Mouse (Mus musculus) large intestine, adult 2 months (tissue): Measurements from ENCODE around the gene Itgb6. TPM values are rescaled to one million over a fixed set of nuclear protein-coding genes. Genes with fewer than 3 reads are reported as not detected.

Source experiments
- DNase-seq: peaks from one replicate; pipeline ENCODE4 v3.0.0-alpha.2; 2012; ENCODE audit warnings: low read depth, low spot score
- WGBS: fragments of 180-500 bp; shearing (Covaris S2); methylation state at CpG from one replicate; pipeline ENCODE4 v1.1.7; 2018; 5-methylcytosine and 5-hydroxymethylcytosine counted together
- polyA plus RNA-seq: library from polyadenylated mRNA; depleted of rRNA; stranded (reverse); fragments of >200 nt; gene quantifications from 2 replicates; pipeline ENCODE4 v1.2.3, GENCODE M21; 2012

Itgb6 gene
- polyA plus RNA-seq, 1 experiment: 12.4 TPM

GRCm38 (mm10) chr2:60714475-60714874, 8.0 kb downstream of the Itgb6 start:
- no peak for DNase-seq
- 69% methylated on average over 7 of the region's 7 CpGs for WGBS

DNA sequence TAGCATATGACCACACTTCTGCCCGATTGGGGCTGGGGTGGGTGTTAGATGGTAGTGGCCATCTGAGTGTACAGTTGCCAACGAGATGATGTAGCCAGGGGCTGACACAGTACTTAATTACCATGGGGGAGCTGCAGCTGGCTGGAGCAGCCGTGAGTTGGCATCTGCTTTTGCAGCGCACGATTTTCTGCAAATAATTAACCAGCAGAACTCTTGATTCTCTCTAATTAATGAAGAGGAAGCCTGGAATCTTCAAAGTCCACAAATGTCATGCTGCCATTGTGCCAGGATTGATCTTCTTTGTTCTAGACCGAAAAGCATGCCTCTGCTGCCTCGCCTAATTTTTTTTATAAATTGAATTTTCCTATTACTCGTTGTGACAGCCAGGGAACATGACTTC, 8.6 kb downstream of the Itgb6 start:
- WGBS: 40% methylated on average over 8 of the region's 8 CpGs
- no peak for DNase-seq

DNA sequence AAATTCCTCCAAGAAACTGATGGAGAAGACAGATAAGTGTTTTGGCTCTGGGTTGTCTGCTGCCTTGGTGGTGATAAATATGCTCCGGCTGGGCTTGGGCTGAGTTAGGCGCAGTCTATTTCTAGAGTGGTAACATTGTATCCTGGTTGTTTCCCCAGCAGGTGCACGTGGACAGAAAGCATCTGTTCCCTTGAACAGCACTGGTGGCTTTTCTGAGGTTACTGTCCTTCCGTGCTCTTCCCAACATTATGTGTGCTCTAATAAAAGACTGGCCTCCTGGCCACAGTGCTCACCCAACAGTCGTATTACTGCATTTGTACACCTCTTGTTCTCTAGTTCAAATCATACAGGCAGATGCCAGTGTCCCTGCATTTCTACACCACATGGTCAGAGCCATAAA, 9.6 kb downstream of the Itgb6 start:
- WGBS: 85% methylated on average over 5 of the region's 5 CpGs
- DNase-seq: no peak

DNA sequence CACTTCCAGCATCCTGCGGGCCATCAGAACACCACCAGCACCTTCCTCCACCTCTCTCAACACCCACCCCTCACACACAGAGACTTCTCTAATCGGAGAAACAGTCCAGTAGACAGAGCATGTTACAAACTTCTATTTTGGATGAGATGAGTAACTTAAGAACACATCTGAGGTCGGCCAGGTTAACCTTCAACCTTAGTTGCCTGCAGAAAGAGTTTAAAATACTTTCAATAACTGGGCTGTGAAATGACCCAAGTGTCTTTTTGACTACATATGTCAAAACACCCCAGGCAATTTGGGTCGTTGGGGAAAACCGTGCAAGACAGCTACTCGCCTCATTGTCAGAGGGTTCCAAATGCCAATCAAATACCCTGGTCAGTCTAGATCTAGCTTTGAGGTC, 10.0 kb downstream of the Itgb6 start:
- DNase-seq: no peak
- WGBS: 78% methylated on average over 6 of the region's 6 CpGs

DNA sequence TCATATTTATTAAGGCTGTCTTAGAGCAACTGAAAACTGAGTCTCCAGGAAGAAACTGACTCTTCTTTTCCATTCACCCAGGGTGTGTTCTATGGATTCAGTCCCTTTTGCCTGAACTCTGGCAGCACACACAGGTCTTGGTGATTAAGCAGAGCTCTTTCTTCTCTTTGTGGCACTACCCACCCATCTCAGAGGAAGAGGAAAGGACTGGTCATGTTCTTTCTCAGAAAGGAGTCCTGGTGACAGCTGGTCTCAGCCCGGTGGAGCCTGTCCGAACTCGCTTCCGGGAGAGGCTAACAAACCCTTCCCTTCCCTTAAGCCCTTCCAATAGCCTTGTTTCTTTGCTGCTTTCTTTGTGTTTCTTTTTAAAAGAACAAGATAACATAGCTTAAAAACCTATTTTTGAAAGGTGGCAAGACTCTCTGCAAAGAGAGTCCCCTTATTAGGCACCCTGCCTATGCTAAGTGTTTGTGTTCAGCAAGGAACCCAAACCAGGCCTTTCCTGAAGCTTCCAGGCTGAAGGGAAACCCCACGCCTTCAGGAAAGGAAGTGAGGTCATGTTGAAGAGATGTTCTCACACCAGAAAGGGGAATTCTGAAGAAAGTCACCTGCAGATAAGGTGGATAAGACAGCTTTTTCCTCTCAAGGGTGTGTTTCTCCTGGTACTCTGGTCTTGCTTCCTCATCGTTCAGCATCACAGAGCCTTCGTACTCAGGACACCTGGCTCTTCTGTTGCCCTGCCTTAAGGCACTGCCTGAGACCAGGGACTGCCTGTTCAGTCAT, 11.2 kb downstream of the Itgb6 start:
- 81% methylated on average over 7 of the region's 7 CpGs for WGBS
- DNase-seq: no peak

DNA sequence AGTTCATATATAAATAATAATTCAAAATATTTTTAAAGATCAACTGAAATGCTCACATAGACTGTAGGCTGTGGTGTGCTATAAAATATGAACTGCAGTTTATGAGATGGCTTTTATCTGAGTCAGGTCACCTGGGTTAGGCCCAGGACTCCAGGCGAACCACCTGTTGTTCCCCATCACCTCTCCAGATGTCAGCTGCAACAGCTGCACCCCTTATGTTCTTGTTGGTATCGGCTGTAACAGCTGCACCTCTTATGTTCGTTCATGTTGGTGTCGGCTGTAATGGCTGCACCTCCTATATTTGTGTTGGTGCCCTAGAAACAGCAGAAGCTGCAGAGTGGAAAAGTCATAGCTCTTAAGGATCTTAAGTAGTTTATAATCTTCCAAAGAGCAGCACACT, 12.1 kb downstream of the Itgb6 start:
- 68% methylated on average over 4 of the region's 4 CpGs for WGBS
- no peak for DNase-seq

DNA sequence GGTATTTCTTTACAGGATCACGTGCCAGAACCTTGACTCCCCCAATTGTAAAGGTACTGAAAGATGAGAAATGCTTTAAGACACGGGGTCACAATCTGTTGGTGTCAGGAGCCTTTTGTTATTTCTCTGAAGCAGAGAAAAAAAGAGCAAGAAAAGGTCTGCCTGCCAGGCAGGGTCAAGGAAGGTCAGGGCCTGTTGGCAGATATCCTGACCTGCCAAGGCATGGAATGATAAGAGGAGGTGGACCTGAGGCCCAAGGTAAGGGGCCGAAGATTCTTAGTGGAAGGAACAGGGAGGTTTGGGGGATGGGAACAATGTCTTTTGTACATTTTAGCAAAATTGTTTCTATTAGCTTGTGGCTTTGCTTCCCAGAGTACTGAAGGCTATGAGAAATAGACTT, 13.8 kb downstream of the Itgb6 start:
- WGBS: 59% methylated on average over 3 of the region's 3 CpGs
- no peak for DNase-seq

DNA sequence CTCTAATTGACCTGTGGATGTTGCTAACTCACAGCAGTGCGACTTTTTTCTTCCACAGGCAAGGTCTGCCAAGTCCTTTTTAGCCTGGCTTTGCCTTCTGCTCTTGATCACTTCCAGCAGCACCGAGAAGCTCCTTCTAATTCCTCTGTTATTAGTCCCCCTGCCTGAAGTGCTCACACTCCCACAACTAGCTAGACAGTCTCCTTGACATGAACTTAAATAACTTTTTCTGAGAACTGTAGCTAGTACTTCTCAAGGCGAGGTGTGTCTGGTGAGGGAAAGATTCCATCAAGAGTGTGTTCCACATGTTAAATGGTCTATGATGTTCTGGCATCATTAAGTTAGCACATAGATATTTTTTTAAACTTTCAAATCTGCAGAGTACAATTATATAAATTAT, 15.6 kb downstream of the Itgb6 start:
- no peak for DNase-seq
- 81% methylated on average over 3 of the region's 3 CpGs for WGBS

DNA sequence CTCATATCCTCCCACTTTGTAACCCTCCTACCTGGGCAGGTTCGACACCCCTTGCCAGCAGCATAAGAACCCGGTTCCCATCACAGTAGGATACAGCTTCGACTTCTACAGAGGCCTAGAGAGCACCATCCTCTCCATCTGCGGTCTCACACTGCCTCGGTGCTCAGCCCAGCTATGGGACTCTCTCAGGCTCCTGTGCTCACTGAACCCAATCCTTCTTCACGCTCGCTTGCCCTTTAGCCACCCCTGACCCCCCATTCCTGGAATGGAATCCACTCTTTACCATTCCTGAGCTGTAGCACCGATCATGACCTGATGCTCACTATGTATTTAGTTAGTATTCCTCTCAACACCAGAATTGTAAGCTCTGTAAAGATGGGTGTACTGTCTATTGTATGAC, 17.0 kb downstream of the Itgb6 start:
- WGBS: 96% methylated on average over 8 of the region's 8 CpGs
- no peak for DNase-seq

DNA sequence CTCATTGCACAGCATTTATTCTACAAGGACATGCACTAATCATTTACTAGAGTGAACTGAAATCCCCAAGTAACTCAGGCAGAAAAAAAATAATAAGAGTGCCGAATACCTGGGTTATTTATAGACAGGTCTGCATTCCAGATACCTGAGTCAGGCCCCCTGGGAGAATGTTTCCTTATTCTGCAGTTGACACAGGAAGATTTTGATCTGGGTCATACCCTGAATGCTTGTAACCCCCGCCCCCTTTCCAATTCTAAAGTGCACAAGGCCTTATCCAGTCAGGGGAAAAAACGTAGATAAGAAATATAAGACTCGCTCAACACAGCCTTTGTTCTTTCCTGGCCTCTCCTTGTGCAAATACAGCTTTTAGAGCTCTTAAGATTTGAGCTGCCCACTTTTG, 19.1 kb downstream of the Itgb6 start:
- WGBS: 22% methylated on average over 4 of the region's 4 CpGs
- DNase-seq: no peak

DNA sequence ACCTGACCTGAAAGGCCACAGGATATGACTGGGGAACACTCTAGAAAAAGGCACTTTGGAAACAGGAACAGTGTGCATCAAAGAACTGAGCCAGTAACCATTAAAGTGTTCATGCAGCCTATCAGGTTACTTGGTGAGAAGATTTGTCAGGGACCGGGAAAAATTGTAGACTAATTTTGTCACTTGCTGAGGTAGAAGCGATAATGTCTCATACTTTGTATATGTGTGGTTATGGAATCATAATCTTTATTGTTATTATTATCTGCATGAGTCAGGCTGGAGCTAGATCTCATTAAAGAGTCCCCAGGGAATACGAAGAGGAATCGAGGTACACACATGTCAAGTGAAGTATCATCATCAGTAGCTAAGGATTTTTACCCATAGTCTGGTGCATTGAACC, 21.5 kb downstream of the Itgb6 start:
- WGBS: 81% methylated on average over 4 of the region's 4 CpGs
- no peak for DNase-seq

GRCm38 (mm10) chr2:60700013-60700412, 22.4 kb downstream of the Itgb6 start:
- no peak for DNase-seq
- WGBS: 84% methylated on average over 3 of the region's 3 CpGs

- DNase-seq: no peak
- 83% methylated on average over 3 of the region's 3 CpGs for WGBS
These were observed 22.9 kb downstream of the Itgb6 start for GRCm38 (mm10) chr2:60699591-60699990.

- WGBS: 63% methylated on average over 1 of the region's 1 CpGs
- DNase-seq: no peak
These were observed 24.3 kb downstream of the Itgb6 start for GRCm38 (mm10) chr2:60698155-60698554.

DNA sequence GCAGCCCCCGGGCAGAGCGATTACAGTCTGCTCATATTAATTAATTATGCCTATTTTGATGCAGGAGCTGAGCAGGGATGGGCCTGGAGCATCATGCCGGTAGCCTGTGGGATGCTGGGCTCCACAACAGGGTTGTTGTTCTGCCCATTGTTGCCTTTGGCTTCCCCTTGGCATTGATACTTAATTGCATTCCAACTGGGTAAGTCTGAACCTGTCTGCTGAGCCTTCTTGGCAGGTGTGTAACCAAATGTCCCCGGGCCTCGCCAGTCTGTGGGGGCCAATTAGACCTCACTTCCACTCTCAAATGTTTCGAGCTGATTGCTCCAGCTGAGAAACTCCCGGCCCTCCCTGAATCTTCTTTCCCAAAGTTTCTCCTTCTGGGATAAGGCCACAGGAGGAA, 24.9 kb downstream of the Itgb6 start:
- no peak for DNase-seq

GRCm38 (mm10) chr2:60696559-60696958, 25.9 kb downstream of the Itgb6 start:
- DNase-seq: no peak
- 63% methylated on average over 6 of the region's 6 CpGs for WGBS

More for the DNA sequence above, 24.9 kb downstream of the Itgb6 start:
- WGBS: 58% methylated on average over 7 of the region's 7 CpGs

DNA sequence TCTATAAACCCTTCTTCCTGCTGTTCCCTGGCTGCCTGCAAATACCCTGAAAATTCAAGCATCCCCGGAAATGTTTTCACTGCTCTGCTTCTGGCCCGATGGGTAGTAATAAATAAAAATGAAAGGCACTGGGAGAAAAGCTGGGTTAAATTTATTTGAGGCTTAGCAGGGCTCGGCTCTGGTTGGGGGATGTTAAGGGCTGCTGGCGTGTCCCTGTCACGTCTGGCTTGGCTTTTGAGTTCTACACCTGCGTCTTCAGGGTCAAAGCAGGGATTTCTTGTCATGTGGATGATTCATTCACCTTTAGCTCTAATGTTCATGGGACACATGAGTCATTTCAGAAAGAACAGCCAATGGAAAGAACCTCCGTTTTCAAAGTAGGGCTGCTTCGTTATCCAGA, 26.7 kb downstream of the Itgb6 start:
- no peak for DNase-seq
- 40% methylated on average over 8 of the region's 8 CpGs for WGBS

DNA sequence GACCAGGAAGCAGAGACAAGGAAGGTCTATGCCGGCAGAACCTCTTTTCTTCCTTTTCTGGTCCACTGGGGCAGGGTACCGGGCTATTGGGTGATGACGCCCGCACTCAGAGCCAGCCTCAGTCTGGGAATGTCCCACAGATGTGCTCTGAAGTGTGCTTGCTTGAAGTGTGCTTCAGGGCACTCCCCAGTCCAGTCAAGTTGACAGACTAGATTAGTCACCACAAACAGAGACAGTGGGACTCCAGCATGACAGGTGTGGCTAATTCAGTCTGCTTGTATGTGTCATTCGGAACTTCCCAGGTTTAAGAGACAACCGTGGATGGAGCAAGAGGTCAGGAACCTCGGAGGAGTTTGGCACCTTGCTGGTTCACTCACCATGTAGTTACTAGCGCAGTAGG, 27.9 kb downstream of the Itgb6 start:
- no peak for DNase-seq
- 57% methylated on average over 8 of the region's 8 CpGs for WGBS

DNA sequence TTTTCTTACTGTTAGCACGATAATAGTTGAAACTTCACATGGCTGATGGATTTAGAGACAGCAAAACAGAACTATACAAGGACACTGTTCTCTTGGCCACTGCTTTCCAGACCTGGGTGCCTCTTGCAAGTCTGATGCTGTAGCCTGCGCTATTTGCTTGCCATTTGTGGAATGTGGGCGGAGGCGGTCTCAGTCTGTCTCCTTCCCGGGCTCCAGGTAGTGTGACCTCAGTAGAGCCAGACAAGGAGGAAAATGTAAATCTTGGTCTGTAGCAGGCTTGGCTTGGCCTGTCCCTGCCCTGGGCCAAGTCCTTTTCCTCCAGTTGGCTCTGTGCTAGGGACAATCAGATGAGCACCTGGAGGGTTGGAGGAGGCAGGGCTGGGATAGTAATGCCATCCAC, 30.2 kb downstream of the Itgb6 start:
- 47% methylated on average over 5 of the region's 5 CpGs for WGBS
- no peak for DNase-seq

DNA sequence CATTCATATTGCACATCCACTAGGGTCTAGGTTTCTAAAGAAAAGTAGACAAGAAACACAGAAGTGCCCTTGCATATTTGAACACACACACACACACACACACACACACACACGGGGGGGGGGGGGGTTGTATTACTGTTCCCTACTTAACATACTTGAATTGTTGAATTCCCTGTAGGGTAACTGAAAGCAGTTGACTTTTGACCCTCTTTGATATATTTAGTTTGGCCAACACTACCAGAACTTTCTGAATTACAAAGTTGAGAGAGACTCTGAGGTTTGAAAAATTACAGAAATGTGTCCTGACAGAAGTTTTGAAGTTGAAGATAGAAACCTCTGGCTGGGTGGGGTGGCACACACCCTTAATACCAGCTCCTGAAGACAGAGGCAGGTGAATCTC, 32.2 kb downstream of the Itgb6 start:
- no peak for DNase-seq
- WGBS: 42% methylated on average over 1 of the region's 1 CpGs

- WGBS: 9% methylated on average over 14 of the region's 14 CpGs
- DNase-seq: no peak
These were observed 33.4 kb downstream of the Itgb6 start for GRCm38 (mm10) chr2:60688944-60689615.
